Mouse (Mus musculus) intestine, postnatal 0 days (tissue): Measurements from ENCODE around the gene Rfx7. TPM values are rescaled to one million over a fixed set of nuclear protein-coding genes. Genes with fewer than 3 reads are reported as not detected.
"Not testable (repeated sequence)": the region's sequence is repeated elsewhere in the genome, so short reads cannot be mapped to it uniquely, and the experiment has no call there.

ENCODE experiments used
- ATAC-seq: fragments of 200-750 bp; cut with Nextera tagmentation; 2 replicates; pipeline ENCODE4 v1.8.0; 2017; ENCODE audit warnings: mild to moderate bottlenecking, moderate TSS enrichment, moderate library complexity
- H3K27ac ChIP-seq: fragments of 300-500 bp; sonication (generic); 2 replicates; pipeline ENCODE4 v1.5.1; 2014; ENCODE audit warnings: mild to moderate bottlenecking, low read depth, low read length, moderate library complexity
- H3K27me3 ChIP-seq: fragments of 300-500 bp; sonication (generic); replicated peaks from 2 replicates; pipeline ENCODE4 v1.6.1; 2014; ENCODE audit warnings: low read length, mixed read lengths; ENCODE audit not compliant: control insufficient read depth, insufficient read depth
- H3K36me3 ChIP-seq: fragments of 300-500 bp; sonication (generic); 2 replicates; pipeline ENCODE4 v1.6.1; 2014; ENCODE audit warnings: mild to moderate bottlenecking, moderate library complexity; ENCODE audit not compliant: control insufficient read depth, insufficient read depth
- H3K4me1 ChIP-seq: fragments of 300-500 bp; sonication (generic); replicated peaks from 2 replicates; pipeline ENCODE4 v1.6.1; 2014; ENCODE audit warnings: antibody characterized with exemption, low read length, mixed read lengths; ENCODE audit not compliant: control insufficient read depth, insufficient read depth
- H3K4me2 ChIP-seq: fragments of 300-500 bp; sonication (generic); replicated peaks from 2 replicates; pipeline ENCODE4 v1.6.1; 2014; ENCODE audit warnings: low read depth, mild to moderate bottlenecking, moderate library complexity
- H3K4me3 ChIP-seq: fragments of 300-500 bp; sonication (generic); 2 replicates; pipeline ENCODE4 v1.5.1; 2014; ENCODE audit warnings: low read depth, low read length
- H3K9ac ChIP-seq: fragments of 300-500 bp; sonication (generic); 2 replicates; pipeline ENCODE4 v1.6.1; 2014; ENCODE audit warnings: mild to moderate bottlenecking, low read depth, low read length
- H3K9me3 ChIP-seq: fragments of 300-500 bp; sonication (generic); 2 replicates; pipeline ENCODE4 v1.6.1; 2016; ENCODE audit warnings: mixed run types; ENCODE audit not compliant: control insufficient read depth
- CTCF ChIP-seq: sonication (generic); IDR thresholded peaks from 2 replicates; pipeline ENCODE4 v1.5.1; 2016; ENCODE audit warnings: low read depth, mild to moderate bottlenecking, control low read depth, antibody characterized with exemption, moderate library complexity
- WGBS: fragments of 180-500 bp; shearing (Covaris S2); extraction: QIAGEN DNeasy Blood & Tissue Kit; methylation state at CpG from one replicate; pipeline ENCODE4 v1.1.7; 2014; 5-methylcytosine and 5-hydroxymethylcytosine counted together
- polyA plus RNA-seq: library from polyadenylated mRNA; unstranded; fragments of >200 nt; fragmentation: Nextera tagmentation; extraction: Ambion mirVana; gene quantifications from 2 replicates; pipeline ENCODE4 v1.2.1, GENCODE M21; 2015

The Rfx7 gene
- polyA plus RNA-seq, 1 experiment from 2014 or later = 6.9 TPM

- no peaks in the 10 kb centered on the region for H3K36me3 ChIP-seq
- peak; percentile 94 for ATAC-seq
- WGBS = 2% methylated on average over 27 of the region's 27 CpGs
- H3K4me1 ChIP-seq = peaks cover 8% of the 10 kb centered on the region; the same call in 1 of the 2 replicates
- no peak overlapping the region; the same call in 1 of the 2 replicates for H3K9ac ChIP-seq
- peak overlapping the region; percentile 20 for H3K4me3 ChIP-seq
- peak overlapping the region; percentile 57 for H3K4me2 ChIP-seq
- peak overlapping the region; percentile 84 for H3K27ac ChIP-seq
- no peaks in the 10 kb centered on the region for H3K9me3 ChIP-seq
- no peak for TF ChIP-seq CTCF
- H3K27me3 ChIP-seq = no peaks in the 10 kb centered on the region
Measured at GRCm38 (mm10) chr9:72639843-72640621, 108.0 kb downstream of the Rfx7 start.

GRCm38 (mm10) chr9:72640642-72641041 is 108.6 kb downstream of the Rfx7 start:
- no peak overlapping the region; the same call in 1 of the 2 replicates for H3K9ac ChIP-seq
- H3K36me3 ChIP-seq = no peaks in the 10 kb centered on the region
- peak overlapping the region; percentile 20; the same call in 1 of the 2 replicates for H3K4me3 ChIP-seq
- no peak for TF ChIP-seq CTCF
- no peaks in the 10 kb centered on the region for H3K9me3 ChIP-seq
- H3K4me1 ChIP-seq = peaks cover 8% of the 10 kb centered on the region; the same call in 1 of the 2 replicates
- H3K4me2 ChIP-seq = peak overlapping the region; percentile 57
- 12% methylated on average over 7 of the region's 7 CpGs for WGBS
- no peak for ATAC-seq
- H3K27me3 ChIP-seq = no peaks in the 10 kb centered on the region
- H3K27ac ChIP-seq = peak overlapping the region; percentile 84

DNA sequence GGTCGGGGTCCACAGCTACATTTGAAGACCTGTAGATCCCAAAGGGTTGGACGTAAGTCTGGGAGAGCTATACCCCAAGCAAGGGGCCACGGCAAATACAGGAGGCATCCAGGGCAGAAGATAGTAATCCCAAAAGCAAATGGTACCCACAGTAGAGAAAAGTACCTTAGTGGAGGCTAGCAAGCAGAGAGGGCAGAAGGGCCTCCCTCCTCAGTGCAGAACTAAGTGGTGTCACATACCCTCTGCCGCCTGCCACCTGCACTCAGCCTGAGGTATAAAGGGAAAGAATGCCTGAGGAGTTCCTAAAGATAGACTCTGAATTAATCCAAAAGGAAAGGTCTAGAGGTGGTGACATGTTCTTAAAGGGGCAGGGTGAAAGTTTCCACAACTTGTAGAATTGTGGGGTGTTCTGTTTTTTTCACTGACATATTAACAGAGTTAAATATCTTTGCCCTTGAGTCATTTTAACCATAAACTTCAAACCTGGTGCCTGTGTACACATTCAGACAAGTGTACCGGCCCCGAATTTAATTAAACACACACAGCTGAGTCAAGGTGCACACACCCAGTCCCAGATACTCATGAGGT is 109.1 kb downstream of the Rfx7 start:
- TF ChIP-seq CTCF = no peak
- ATAC-seq = no peak
- Histone ChIP-seq H3K27ac (peak overlapping the region; percentile 84), H3K9me3 (no peaks in the 10 kb centered on the region), H3K36me3 (no peaks in the 10 kb centered on the region), H3K9ac (no peak overlapping the region), H3K4me2 (peak overlapping the region; percentile 57; the same call in 1 of the 2 replicates), H3K4me1 (peaks cover 8% of the 10 kb centered on the region; the same call in 1 of the 2 replicates), H3K27me3 (no peaks in the 10 kb centered on the region), H3K4me3 (no peak overlapping the region)
- WGBS = 44% methylated on average over 6 of the region's 6 CpGs

GRCm38 (mm10) chr9:72642756-72643447 is 110.9 kb downstream of the Rfx7 start:
- not testable (repeated sequence) for H3K4me1 ChIP-seq, ATAC-seq, H3K36me3 ChIP-seq, H3K9ac ChIP-seq, H3K9me3 ChIP-seq, H3K27me3 ChIP-seq, H3K4me3 ChIP-seq, H3K4me2 ChIP-seq, H3K27ac ChIP-seq
- 89% methylated on average over 4 of the region's 4 CpGs for WGBS

DNA sequence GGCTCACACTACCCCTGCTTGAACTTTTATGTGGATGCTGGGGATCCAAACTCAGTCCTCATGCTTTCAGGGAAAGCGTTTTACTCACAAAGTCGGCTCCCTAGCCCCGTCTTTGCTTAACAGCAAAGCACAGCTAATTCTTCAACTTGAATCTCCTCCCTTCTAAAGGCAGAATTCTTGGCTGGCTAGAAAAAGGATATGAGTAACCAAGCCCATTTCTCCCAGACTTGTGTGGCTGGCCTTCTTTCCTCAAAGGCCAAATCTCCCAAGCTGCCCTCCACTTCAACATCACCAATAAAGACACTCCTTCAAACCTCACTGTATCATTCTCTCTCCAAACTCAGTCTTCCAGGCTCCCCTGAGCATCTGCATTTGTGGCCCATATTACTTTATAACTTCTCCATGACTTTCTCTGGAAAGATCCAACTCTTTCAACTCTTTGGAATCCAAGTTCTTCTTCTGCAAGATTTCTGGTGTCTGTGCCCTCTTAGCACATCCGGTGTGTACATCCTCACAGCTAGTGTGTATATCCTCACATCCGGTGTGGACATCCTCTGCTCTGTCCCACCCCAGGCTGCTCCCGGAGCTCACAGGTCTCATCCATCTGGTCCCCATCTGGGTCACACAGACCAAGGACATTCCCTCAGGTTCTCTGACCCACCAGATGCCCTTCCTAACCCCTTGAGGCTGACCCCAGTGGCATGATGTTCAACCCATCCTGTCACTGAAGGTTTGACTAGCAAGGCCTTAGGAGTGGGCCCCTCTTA is 111.8 kb downstream of the Rfx7 start:
- no peak overlapping the region for H3K4me2 ChIP-seq
- no peak overlapping the region for H3K4me3 ChIP-seq
- peak overlapping the region; percentile 37; the same call in 1 of the 2 replicates for H3K27ac ChIP-seq
- no peaks in the 10 kb centered on the region for H3K27me3 ChIP-seq
- H3K4me1 ChIP-seq = peaks cover 8% of the 10 kb centered on the region; the same call in 1 of the 2 replicates
- 76% methylated on average over 6 of the region's 6 CpGs for WGBS
- ATAC-seq = no peak
- no peaks in the 10 kb centered on the region for H3K36me3 ChIP-seq
- TF ChIP-seq CTCF = no peak
- no peak overlapping the region; the same call in 1 of the 2 replicates for H3K9ac ChIP-seq
- no peaks in the 10 kb centered on the region for H3K9me3 ChIP-seq
